Mouse (Mus musculus) adrenal gland, postnatal 14 days (tissue): ENCODE data around the gene Scml4. TPM values are rescaled to one million over a fixed set of nuclear protein-coding genes. Genes with fewer than 3 reads are reported as not detected.

Experiments used
- DNase-seq: peaks from one replicate; pipeline ENCODE4 v3.0.0; 2021; ENCODE audit warnings: mixed read lengths
- total RNA-seq: library from RNA; stranded (reverse); gene quantifications from 2 replicates; pipeline ENCODE4 v1.2.3, GENCODE M21; 2021

Scml4 gene
- total RNA-seq, 1 experiment from 2014 or later, result 4.0 TPM

- DNase-seq, result no peak
Measured at GRCm38 (mm10) chr10:42951078-42952045, 91.2 kb downstream of the Scml4 start.

GRCm38 (mm10) chr10:42952046-42952420 lies 91.9 kb downstream of the Scml4 start:
- DNase-seq, result peak; percentile 78

GRCm38 (mm10) chr10:42953601-42954000 lies 93.4 kb downstream of the Scml4 start:
- DNase-seq, result no peak

DNA sequence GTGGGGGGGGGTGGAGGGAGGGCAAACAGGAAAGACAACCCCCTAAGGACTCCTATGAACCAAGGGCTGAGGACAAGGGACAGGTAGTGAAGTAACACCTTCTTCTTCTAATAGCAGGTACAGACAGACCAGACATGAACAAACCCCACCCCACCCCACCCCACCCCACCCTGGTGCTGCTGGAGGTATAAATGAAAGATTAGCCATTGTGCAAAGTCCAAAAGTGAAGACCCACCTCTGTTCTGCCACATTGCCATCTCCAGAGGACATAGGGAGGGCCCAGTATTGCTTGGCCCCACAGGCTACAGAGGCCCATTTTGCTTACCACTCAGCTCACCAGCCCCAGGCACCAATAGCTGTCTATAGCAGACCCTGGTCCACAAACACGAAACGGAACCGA lies 95.0 kb downstream of the Scml4 start:
- DNase-seq, result no peak

- DNase-seq, result peak; percentile 83
Measured at GRCm38 (mm10) chr10:42957881-42958651, 97.9 kb downstream of the Scml4 start.

DNA sequence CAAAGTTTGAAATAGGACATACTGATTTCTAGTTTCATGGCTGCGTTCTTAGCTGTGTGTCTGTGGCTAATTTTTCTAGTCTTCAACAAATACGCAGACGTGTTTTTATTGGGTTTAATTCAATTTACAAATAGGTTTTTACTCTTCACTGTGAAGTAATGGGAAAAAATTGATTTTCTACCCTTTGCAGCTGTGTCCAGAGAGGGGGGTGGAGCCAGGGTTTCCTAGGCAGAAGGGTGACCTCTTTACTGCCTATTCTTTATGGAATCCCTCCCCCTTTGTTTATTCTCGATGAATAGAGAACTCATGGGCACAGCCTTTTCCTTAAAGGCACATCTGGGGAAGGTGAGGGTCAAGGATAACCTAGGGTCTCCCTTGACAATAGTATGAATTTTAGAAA lies 98.5 kb downstream of the Scml4 start:
- no peak for DNase-seq

DNA sequence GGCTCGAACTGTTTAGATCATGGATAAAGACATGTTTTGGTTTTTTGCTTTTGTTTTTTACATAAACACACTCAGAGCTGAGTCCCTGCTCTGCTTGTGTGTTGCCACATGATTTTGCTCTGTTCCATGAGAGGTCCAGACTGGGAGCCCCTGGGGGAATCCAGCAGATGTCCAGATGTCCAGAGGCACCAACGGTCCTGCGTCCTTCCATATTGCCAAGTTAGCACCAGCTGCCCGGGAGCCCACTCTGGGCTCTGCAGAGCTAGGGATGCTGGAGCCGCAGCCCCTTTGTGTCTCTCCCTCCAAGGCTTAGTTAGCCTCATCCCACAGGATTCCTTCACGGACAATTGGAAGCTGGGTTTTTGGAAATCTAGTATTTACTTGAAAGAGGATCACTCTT lies 101.6 kb downstream of the Scml4 start:
- no peak for DNase-seq

DNA sequence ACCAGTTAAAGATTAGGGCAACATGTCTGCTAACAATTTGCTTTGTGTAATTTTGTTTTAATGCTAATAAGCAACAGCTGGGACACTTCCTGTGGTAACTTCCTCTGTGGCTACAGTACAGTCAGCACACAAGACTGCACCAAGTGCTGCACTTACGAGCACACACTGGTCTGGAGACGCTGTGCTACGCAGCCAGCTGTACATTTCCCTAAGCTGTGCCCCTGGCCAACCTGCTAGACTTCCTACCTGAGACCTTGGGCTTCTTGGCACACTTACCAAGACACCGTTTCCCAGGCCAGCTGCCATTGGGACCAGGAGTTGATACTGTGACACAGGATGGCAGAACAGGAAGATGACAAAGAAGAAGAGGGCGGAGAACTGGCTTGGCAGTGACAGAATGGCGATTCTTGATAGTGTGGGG lies 102.0 kb downstream of the Scml4 start:
- DNase-seq, result no peak

DNA sequence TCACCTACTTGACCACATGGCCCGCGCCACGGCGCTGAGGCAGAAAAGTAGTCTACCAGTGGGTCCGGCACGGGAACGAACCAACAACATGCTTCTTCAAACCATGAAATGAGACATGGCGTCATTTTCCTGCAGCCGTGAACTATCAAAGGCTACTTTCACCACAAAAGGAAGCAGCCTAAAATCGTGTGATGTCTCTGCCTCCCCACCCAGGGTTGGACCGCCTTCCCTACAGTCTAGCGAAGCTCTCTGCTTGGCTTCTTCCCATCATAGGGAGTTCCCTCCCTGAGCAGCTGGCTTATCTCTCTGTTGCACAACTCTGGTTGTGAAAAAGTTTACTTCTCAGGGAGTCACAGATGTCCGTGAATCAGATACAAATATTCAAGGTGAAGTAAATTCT lies 102.5 kb downstream of the Scml4 start:
- DNase-seq, result no peak

DNA sequence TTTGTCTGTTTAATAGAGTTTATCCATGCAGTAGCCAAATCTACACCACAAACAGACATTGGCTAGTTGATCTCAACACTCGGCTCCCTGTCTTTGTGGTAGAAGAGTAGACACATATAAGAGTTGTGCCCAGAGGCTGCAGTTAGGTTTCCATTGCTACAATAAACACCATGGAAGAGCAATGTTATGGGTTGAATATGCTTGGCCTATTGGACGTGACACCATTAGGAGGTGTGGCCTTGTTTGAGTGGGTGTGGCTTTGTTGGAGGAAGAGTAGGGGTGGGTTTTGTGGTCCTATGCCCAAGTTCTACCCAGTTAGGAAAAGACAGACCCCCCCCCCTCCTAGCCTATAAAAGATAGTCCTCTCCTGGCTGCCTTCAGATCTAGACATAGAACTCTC lies 102.9 kb downstream of the Scml4 start:
- DNase-seq, result no peak

GRCm38 (mm10) chr10:42968332-42968731 lies 108.2 kb downstream of the Scml4 start:
- DNase-seq, result no peak

DNA sequence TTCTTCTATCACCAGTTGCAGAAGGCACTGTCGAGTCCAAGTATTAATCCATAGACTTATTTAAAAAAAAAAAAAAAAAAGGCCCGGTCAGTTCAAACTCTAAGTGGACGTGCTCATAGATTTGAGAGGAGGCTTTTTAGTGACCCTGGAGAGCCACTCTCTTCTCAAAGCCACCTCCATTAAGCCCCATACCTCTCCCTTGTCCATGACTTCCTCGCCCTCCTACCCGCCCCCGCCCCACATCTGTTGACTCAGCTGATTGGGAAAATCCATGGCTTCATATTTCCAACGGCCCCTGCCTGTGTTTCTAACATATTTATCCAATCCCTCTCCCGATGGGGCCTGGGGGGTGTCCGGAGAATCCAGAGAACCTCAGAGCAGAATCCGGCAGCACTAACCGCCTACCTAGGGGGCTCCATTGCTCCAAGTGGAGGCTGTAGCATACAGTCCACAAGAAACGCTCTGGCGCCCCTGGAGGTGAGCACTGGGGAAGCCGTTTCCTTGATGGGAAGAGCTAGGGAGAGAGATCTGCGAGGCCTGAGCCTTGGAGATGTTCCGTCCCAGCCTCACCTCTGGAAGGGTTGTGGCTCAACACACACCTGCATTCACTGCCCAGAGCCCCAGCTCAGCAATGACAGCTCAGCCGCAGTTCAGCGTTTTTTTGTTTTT lies 112.5 kb downstream of the Scml4 start:
- peak; percentile 85 for DNase-seq

- DNase-seq, result no peak
Measured at GRCm38 (mm10) chr10:42973537-42973936, 113.4 kb downstream of the Scml4 start.

GRCm38 (mm10) chr10:42976577-42976976 lies 116.4 kb downstream of the Scml4 start:
- DNase-seq, result peak; percentile 29

GRCm38 (mm10) chr10:42978346-42978745 lies 118.2 kb downstream of the Scml4 start:
- DNase-seq, result no peak

DNA sequence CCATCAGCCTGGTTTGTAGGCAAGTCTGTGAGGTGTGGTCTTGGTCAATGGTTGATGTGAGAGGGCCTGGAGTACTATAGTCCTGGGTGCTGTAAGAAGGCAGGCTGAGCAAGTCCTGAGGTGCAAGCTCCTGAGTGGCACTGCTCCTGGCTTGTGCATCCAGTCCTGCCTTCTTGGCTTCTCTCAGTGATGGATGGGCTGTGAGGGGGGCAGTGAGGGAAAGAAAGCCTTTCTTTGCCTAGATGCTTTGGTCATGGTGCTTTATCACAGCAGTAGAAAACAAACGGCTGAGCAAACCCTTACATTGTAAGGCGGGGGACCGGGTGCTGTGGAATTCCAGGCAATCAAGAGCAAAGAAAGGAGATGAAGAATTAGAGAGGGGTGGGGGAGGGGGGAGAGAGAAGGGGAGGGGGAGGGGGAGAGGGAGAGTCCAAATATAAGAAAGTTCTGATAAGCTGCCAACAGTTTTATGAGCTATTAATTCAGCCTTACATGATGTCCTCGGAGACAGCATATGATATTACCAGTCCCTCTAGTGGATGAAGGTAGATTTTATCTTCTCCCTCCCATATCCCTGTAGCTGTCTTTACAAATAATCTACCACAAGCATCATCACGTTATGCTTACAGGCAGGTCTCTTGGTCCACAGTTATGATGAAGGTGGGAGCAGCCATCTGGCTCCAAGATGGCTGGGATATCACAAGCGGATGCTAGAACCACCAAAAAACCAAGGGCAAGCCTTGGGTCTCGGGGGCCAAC lies 121.0 kb downstream of the Scml4 start:
- no peak for DNase-seq

- DNase-seq, result peak; percentile 68
Measured at GRCm38 (mm10) chr10:42984886-42985285, 124.7 kb downstream of the Scml4 start.

GRCm38 (mm10) chr10:42987594-42988052 lies 127.5 kb downstream of the Scml4 start:
- peak; percentile 58 for DNase-seq

DNA sequence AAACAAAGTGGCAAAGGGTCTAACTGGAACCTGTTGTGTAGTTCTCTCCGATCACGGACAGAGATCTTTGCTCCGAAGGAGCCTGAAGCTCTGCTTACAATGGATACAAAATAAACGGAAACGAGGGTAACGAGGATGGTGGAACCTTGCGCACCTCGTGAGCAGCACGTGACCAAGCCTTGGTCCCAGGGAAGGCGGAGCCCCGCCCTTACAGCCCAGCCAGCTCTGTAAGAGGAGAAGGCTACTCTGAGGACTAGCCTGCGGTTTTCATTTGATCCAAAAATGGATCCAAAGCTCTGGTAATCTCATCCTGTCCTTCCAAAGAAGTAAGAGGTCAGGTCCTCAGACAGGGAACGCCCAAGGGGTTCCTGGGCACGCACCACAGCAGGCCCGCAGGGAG lies 128.5 kb downstream of the Scml4 start:
- DNase-seq, result no peak

GRCm38 (mm10) chr10:42989910-42990309 lies 129.7 kb downstream of the Scml4 start:
- DNase-seq, result peak; percentile 74

DNA sequence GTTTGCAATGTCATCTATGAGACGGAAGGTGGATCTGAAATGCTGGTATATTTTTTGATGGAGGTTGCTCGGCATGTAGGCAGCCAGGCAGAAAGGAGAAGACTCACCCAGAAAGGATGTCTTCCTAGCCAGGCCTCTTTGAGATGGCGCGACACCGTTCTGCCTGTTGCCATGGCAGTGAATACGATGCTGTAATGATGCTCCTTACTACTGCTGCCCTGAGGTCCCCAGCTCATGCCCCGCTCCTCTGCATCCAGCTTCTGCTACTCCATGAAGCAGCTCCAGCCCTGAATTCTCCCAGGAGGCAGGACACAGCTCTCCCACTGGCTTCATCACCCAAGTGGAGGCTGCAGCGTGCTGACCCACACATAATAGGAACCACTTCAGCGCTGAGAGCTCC lies 130.8 kb downstream of the Scml4 start:
- DNase-seq, result no peak

DNA sequence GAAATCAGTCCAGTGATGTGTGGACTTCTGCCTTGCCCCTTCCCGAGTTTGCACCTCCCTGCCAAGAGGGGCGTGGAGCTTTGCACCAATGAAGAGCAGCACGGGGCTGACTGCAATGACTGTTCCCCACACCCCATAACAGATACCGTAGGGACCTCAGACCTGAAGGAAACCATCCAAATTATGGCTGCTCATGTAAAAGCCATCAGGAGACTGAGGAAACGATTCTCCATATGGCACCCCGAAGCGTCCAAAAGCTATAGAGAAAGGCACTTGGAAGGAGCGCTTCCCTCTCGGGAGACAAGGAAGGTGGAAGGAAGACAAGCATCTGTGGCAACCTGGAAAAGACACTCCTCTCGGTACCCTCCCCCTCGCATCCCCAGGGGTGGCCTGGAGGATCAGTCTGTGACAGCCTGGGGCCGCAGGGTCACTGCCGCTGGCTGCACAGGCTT lies 134.2 kb downstream of the Scml4 start:
- DNase-seq, result no peak
